Mouse (Mus musculus) stomach, postnatal 0 days (tissue): ENCODE measurements at regions not wholly inside any gene's neighbourhood (a gene's known extent, or its start where the extent isn't known, plus 50 kb on each side); places are given as distances from the start of the nearest gene placed in this dataset.

Experiments used
- CTCF ChIP-seq: IDR thresholded peaks from 2 replicates; pipeline ENCODE4 v1.5.1; 2016; ENCODE audit warnings: antibody characterized with exemption, low read depth, mild to moderate bottlenecking, moderate library complexity
- EP300 ChIP-seq: optimal IDR thresholded peaks from 2 replicates; pipeline ENCODE3; 2016; ENCODE audit warnings: antibody characterized with exemption

DNA sequence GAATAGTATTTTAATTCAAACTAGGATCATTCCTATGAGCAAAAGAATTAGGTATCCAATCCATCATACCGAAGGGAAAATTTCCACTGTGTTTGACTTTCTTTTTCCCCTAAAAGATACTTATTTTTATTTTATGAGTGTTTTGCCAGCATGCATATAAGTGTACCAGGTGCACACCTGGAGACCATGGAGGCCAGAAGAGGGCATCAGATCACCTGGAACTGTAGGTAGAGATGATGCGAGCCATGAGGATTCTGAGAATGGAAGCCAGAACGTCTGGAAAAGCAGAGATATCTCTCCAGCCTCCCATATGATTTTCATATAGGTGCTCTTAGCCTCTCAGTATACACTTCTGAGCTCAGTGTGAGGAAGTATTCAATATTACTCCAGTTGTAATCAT is 58.5 kb upstream of the Eci2 start:
- TF ChIP-seq CTCF (peak; percentile 61), EP300 (no peak)
